Mouse (Mus musculus) kidney, embryonic 16.5 days (tissue): ENCODE measurements around the gene Pcif1. TPM values are rescaled to one million over a fixed set of nuclear protein-coding genes. Genes with fewer than 3 reads are reported as not detected.
A peak's percentile ranks its signal among the peaks of the same experiment; 100 is the strongest.

Experiments
- ATAC-seq: fragments of 200-750 bp; cut with Nextera tagmentation; 2 replicates; pipeline ENCODE4 v1.8.0; 2017; ENCODE audit warnings: moderate TSS enrichment; ENCODE audit not compliant: low FRiP score, low TSS enrichment
- H3K27ac ChIP-seq: fragments of 300-500 bp; sonication (generic); 2 replicates; pipeline ENCODE4 v1.5.1; 2014; ENCODE audit warnings: low read length
- H3K27me3 ChIP-seq: fragments of 300-500 bp; sonication (generic); 2 replicates; pipeline ENCODE4 v1.6.1; 2014; ENCODE audit warnings: low read length, control low read depth, mixed read lengths; ENCODE audit not compliant: insufficient read depth
- H3K36me3 ChIP-seq: fragments of 300-500 bp; sonication (generic); 2 replicates; pipeline ENCODE4 v1.6.1; 2014; ENCODE audit warnings: low read length, control low read depth, mixed read lengths; ENCODE audit not compliant: insufficient read depth
- H3K4me1 ChIP-seq: fragments of 300-500 bp; sonication (generic); 2 replicates; pipeline ENCODE4 v1.6.1; 2014; ENCODE audit warnings: low read length, control low read depth, mixed read lengths; ENCODE audit not compliant: insufficient read depth
- H3K4me2 ChIP-seq: fragments of 300-500 bp; sonication (generic); replicated peaks from 2 replicates; pipeline ENCODE4 v1.6.1; 2014; ENCODE audit warnings: low read depth, low read length
- H3K4me3 ChIP-seq: fragments of 300-500 bp; sonication (generic); 2 replicates; pipeline ENCODE4 v1.5.1; 2014; ENCODE audit warnings: mild to moderate bottlenecking, low read length
- H3K9ac ChIP-seq: fragments of 300-500 bp; sonication (generic); replicated peaks from 2 replicates; pipeline ENCODE4 v1.6.1; 2014; ENCODE audit warnings: low read length
- H3K9me3 ChIP-seq: fragments of 300-500 bp; sonication (generic); 2 replicates; pipeline ENCODE4 v1.6.1; 2016; ENCODE audit warnings: low read length, control low read depth
- WGBS: fragments of 180-500 bp; shearing (Covaris S2); extraction: QIAGEN DNeasy Blood & Tissue Kit; methylation state at CpG from one replicate; pipeline ENCODE4 v1.1.7; 2014; 5-methylcytosine and 5-hydroxymethylcytosine counted together
- polyA plus RNA-seq: library from polyadenylated mRNA; unstranded; fragments of >200 nt; fragmentation: Nextera tagmentation; extraction: Ambion mirVana; gene quantifications from 2 replicates; pipeline ENCODE4 v1.2.1, GENCODE M21; 2015

Gene Pcif1
- polyA plus RNA-seq, 1 experiment from 2014 or later, result 79.7 TPM

DNA sequence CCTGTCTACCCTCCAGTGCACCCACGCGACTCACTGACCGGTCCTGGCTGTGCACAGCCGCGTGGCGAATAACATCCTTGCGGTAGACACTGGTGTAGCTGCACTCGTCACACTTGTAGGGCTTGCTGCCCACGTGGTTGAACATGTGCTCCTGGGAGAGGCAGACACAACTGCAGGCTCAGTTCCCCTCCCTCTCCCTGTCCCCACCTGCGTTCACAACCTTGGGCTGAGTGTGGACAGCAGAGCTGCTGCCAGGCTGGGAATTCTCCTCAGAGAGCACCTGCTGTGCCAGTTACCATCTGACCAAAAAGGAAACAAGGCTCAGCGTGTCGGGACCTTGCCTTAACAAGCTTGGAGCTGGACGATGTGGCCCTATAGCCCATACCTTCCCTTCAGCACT lies 22.3 kb downstream of the Pcif1 start:
- Histone ChIP-seq H3K27me3 (no peaks in the 10 kb centered on the region), H3K36me3 (peaks cover 82% of the 10 kb centered on the region), H3K4me2 (no peak overlapping the region), H3K27ac (no peak overlapping the region), H3K9ac (no peak overlapping the region), H3K4me1 (no peaks in the 10 kb centered on the region), H3K9me3 (peaks cover 6% of the 10 kb centered on the region), H3K4me3 (no peak overlapping the region)
- 90% methylated on average over 13 of the region's 13 CpGs for WGBS
- no peak for ATAC-seq

DNA sequence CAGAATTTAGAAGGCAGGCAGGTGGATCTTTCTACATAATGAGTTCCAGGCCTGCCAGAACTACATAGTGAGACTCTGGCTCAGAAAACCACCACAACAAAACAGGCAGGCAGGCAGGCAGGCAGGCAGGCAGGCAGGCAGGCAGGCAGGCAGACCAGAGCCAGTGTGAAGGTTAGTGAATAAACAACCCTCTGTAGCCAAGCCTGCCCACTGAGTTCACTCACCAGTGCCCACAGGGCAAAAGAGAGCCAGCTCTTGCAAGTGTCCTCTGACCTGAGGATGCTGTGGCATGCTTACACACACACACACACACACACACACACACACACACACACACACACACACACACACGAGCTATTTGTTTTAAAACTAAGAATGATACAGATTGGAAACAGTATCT lies 24.4 kb downstream of the Pcif1 start:
- Histone ChIP-seq H3K9ac (no peak overlapping the region), H3K36me3 (peaks cover 89% of the 10 kb centered on the region), H3K27me3 (no peaks in the 10 kb centered on the region), H3K4me1 (no peaks in the 10 kb centered on the region), H3K9me3 (peaks cover 9% of the 10 kb centered on the region), H3K4me3 (no peak overlapping the region), H3K27ac (no peak overlapping the region), H3K4me2 (no peak overlapping the region)
- 58% methylated on average over 1 of the region's 1 CpGs for WGBS
- ATAC-seq, result no peak

DNA sequence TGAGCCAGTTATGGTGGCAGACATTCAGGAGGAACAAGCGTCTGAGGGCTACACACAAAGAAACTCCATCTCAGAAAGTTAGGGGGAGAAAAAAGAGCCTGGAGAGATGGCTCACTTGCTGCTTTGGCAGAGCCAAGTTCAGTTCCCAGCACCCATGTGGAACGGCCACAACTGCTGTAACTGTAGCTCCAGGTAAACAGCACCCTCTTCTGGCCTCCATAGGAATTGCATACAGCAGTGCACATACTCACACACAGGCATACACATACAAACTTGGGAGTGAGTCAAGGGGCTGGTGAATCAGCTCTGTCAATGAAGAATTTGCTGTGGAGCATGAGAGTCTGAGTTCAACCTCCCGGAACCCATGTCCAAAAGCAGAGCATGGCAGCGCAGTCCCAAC lies 27.0 kb downstream of the Pcif1 start:
- WGBS, result 98% methylated on average over 4 of the region's 4 CpGs
- no peak overlapping the region for H3K4me2 ChIP-seq
- H3K27me3 ChIP-seq, result no peaks in the 10 kb centered on the region
- peaks cover 71% of the 10 kb centered on the region for H3K36me3 ChIP-seq
- H3K4me1 ChIP-seq, result peaks cover 11% of the 10 kb centered on the region
- H3K27ac ChIP-seq, result no peak overlapping the region
- H3K4me3 ChIP-seq, result no peak overlapping the region
- peaks cover 9% of the 10 kb centered on the region for H3K9me3 ChIP-seq
- ATAC-seq, result no peak
- no peak overlapping the region for H3K9ac ChIP-seq

DNA sequence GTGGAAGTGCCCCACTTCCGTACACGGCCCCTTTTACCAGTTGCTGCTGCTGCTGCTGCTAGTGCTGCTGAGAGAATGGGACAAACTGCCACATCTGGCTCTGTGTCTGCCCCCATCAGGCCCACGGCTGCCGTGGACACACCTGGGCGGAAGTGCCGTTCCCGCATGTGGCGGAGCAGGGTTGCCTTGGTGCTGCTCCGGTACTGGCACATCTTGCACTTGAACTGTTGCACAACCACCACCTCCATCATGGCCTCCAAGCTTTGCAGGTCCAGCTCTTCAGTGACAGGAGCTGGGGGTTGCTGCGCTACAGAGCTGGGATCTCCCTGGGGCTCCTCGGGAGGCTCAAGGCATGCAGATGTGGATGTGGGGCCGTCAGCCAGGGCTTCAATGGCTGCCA lies 28.4 kb downstream of the Pcif1 start:
- H3K4me1 ChIP-seq, result peaks cover 16% of the 10 kb centered on the region
- no peak for ATAC-seq
- H3K4me2 ChIP-seq, result no peak overlapping the region
- H3K4me3 ChIP-seq, result no peak overlapping the region
- no peak overlapping the region for H3K9ac ChIP-seq
- peaks cover 9% of the 10 kb centered on the region for H3K9me3 ChIP-seq
- H3K27ac ChIP-seq, result no peak overlapping the region
- no peaks in the 10 kb centered on the region for H3K27me3 ChIP-seq
- WGBS, result 95% methylated on average over 12 of the region's 12 CpGs
- peaks cover 57% of the 10 kb centered on the region for H3K36me3 ChIP-seq

DNA sequence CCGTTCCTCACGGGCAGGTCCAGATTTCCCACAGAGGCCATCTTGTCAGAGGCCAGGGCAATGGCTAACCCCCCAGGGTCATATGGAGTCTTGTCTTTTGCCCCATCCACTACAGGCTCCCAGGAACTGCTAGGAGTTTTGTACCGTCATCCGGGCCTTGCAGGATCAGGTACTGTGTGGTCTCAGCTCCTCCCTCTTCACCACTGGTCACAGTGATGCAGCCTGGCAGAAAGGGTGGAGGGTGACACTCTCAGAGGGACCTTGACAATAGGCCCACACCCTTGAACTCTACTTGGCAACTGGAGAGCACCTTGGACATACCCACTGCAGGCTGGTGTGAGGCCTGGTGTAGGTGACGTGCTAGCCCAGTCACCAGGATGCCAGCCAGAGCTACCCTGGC lies 28.9 kb downstream of the Pcif1 start:
- no peak overlapping the region for H3K4me2 ChIP-seq
- peaks cover 17% of the 10 kb centered on the region for H3K4me1 ChIP-seq
- 94% methylated on average over 5 of the region's 5 CpGs for WGBS
- ATAC-seq, result no peak
- no peak overlapping the region for H3K4me3 ChIP-seq
- H3K36me3 ChIP-seq, result peaks cover 54% of the 10 kb centered on the region
- H3K27me3 ChIP-seq, result no peaks in the 10 kb centered on the region
- peaks cover 9% of the 10 kb centered on the region for H3K9me3 ChIP-seq
- H3K9ac ChIP-seq, result no peak overlapping the region
- no peak overlapping the region for H3K27ac ChIP-seq

DNA sequence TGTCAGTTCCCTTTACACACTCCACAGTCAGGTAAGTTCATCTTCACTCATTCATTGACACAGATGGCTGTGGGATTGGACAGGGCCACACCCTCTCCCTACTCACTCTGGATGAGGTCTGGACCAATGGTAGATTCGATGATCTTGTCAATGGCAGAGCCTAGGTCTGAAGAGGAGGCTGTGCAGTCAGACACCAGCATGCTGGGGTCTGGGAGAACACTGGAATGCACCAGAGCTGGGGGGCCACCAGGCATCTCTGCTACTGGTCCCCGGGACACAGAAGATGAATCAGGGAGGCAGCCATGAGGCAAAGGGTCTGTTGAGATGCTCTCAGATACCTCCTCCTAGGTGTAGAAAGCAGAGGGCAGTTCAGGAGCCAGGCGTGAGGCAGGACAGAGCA lies 30.0 kb downstream of the Pcif1 start:
- ATAC-seq, result no peak

DNA sequence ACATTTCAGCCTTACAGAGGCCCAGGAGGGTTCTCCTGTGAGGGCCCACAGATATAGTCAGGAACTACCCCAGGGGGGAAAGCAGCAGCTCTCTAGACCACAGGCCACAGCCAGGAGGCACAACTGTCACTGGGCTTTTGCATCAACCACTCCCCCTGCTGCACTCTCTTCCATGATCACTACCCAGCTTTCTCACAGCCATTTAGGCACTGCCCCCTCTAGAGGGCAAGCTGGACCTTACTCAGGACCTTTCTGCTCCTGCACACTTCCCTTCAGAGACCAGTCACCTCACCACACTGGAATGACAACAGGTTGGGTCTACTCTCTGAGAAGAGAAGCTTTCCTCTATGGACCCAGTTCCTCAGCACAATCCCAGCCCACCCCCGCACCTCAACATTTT lies 30.4 kb downstream of the Pcif1 start:
- H3K36me3 ChIP-seq, result peaks cover 46% of the 10 kb centered on the region
- WGBS, result 88% methylated on average over 1 of the region's 1 CpGs
- H3K27ac ChIP-seq, result no peak overlapping the region
- ATAC-seq, result 0 out of 2 replicates have a peak, but pooled peaks have one; percentile 4
- peak overlapping the region; percentile 61 for H3K4me2 ChIP-seq
- H3K4me3 ChIP-seq, result peak overlapping the region; percentile 65
- H3K4me1 ChIP-seq, result peaks cover 17% of the 10 kb centered on the region
- H3K27me3 ChIP-seq, result no peaks in the 10 kb centered on the region
- no peak overlapping the region for H3K9ac ChIP-seq
- H3K9me3 ChIP-seq, result peaks cover 9% of the 10 kb centered on the region

More for the DNA sequence above, 30.0 kb downstream of the Pcif1 start:
- peaks cover 17% of the 10 kb centered on the region for H3K4me1 ChIP-seq
- H3K4me3 ChIP-seq, result no peak overlapping the region
- peaks cover 9% of the 10 kb centered on the region for H3K9me3 ChIP-seq
- no peak overlapping the region for H3K4me2 ChIP-seq
- H3K36me3 ChIP-seq, result peaks cover 50% of the 10 kb centered on the region
- WGBS, result 95% methylated on average over 3 of the region's 3 CpGs
- H3K27me3 ChIP-seq, result no peaks in the 10 kb centered on the region
- H3K9ac ChIP-seq, result no peak overlapping the region
- H3K27ac ChIP-seq, result no peak overlapping the region

DNA sequence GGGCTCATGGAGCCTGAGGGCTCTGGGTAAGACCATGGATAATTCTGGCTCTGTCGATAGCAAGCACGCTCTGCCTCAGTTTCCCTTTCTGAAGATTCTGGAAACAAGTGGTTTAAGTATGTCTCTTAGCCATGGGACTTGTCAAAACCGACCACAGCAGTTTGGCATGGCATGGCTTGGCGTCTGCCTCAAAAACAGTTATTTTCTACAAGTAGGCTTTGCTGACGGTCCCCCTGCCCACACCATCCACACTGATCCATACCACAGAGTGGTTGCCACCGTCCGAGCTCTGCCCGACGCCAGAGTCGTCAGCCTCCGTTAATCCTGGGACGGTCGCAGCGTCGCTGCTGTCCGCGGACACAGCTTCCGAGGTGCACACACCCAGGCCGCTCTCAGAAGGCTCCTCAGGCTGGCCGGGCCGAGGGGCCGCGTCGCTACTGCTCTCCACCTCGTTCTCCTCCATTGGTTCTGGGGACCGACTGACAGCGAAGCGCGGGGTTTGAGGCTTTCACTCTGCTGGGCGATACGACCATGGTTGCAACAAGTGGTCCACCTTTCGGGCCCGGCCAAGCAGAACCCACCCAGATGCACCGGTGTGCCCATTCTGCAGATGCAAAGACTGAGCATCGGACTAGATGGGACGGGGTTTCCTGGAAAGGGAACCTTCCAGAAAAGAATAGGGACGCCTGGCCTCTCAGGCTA lies 31.4 kb downstream of the Pcif1 start:
- Histone ChIP-seq H3K9me3 (peaks cover 9% of the 10 kb centered on the region), H3K36me3 (peaks cover 36% of the 10 kb centered on the region), H3K4me1 (peaks cover 17% of the 10 kb centered on the region), H3K27me3 (no peaks in the 10 kb centered on the region), H3K27ac (peak overlapping the region; percentile 98), H3K9ac (peak overlapping the region; percentile 96), H3K4me3 (peak overlapping the region; percentile 65), H3K4me2 (peak overlapping the region; percentile 61)
- peak; percentile 31 for ATAC-seq
- WGBS, result 6% methylated on average over 37 of the region's 37 CpGs

DNA sequence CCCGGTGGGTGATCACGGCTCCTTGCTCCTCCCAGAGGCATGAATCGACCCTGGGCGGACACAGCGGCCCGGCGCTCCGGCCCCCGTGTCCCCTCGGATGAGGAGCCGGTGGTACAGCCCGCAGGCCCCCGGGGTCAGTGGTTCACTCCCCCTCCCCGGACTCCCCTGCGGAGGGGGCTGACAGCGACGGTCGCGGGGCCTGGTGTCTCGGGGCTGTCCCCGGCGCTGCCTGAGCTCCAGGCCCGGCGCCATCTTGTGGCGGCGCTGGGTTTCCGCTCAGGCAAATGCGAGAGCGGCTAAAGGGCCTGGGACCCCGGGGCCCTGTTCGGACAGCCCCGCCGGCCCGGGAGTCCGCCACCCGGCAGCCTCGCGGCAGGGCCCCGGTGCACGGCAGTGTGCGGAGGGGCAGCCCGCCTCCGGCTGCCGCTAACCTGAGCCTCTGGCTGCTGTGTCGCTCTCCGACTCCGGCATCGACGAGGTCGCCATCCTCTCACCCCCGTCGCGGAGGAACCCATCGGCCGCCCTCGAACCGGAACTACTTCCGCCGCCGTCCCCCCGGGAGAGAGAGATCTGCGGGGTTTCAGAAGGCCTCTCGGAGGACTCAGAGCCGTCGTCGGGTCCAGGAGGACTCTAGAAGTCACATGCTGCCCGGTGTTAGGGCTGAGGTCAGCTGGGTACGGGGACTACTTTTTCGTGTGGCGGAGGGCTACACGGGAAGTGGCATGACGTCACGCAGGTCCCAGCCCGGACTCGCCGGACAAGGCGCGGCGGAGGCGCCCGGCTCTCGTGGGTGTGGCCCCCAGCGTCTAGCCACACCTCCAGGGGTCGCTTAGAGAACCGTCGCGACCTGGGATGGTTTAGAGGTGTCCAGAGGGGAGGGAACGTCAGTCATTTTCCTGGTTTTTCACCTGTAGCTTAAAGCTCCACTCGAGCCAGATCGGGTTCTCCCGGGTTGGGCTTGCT lies 32.3 kb downstream of the Pcif1 start, which contains the start of gene Zfp335:
TSS of gene Zfp335 (minus strand) at position 672 of the 963 bp plus-strand sequence.
- Histone ChIP-seq H3K4me3 (peak within 1 kb of the TSS; percentile 65), H3K9ac (peak within 1 kb of the TSS; percentile 96), H3K36me3 (peaks cover 27% of the 10 kb centered on the region), H3K4me2 (peak within 1 kb of the TSS; percentile 72), H3K27ac (peak within 1 kb of the TSS; percentile 98), H3K27me3 (no peaks in the 10 kb centered on the region), H3K9me3 (peaks cover 3% of the 10 kb centered on the region), H3K4me1 (peaks cover 17% of the 10 kb centered on the region)
- peak; percentile 87 for ATAC-seq
- 0% methylated on average over 89 of the region's 91 CpGs for WGBS
